Mouse (Mus musculus): Measurements from ENCODE around the gene Tomt. TPM values are rescaled to one million over a fixed set of nuclear protein-coding genes. Genes with fewer than 3 reads are reported as not detected.

The Tomt gene
- polyA plus RNA-seq, 1 experiment: not detected

DNA sequence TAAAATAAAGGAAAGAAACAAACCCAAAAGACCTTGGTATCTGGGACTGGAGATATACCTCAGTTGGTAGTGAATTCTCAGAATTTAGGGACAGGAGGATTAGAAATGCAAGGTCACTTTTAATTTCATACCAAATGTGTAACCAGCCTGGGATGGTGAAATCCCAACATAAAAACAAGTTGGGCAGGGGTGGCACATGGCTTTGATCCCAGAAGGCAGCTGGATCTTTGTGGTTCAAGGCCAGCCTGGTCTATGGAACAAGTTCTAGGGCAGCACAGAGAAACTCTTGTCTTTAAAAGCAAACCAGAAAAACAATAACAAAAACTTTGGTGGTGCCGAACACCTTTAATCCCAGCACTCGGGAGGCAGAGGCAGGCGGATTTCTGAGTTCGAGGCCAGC lies 38.7 kb downstream of the Tomt start:
- Histone ChIP-seq H3K4me3 (replicated peaks; ENCODE audit: extremely low read depth, low read depth, low read length) (no peak overlapping the region), H3K4me1 (ENCODE audit: control insufficient read depth, insufficient read depth, low read length) (no peaks in the 10 kb centered on the region)
- WGBS: 90% methylated on average over 4 of the region's 4 CpGs
- no peak for TF ChIP-seq POLR2A (IDR thresholded peaks at IDR 0.05; ENCODE audit: borderline replicate concordance, extremely low read depth, low read depth, low read length)
- DNase-seq: no peak

DNA sequence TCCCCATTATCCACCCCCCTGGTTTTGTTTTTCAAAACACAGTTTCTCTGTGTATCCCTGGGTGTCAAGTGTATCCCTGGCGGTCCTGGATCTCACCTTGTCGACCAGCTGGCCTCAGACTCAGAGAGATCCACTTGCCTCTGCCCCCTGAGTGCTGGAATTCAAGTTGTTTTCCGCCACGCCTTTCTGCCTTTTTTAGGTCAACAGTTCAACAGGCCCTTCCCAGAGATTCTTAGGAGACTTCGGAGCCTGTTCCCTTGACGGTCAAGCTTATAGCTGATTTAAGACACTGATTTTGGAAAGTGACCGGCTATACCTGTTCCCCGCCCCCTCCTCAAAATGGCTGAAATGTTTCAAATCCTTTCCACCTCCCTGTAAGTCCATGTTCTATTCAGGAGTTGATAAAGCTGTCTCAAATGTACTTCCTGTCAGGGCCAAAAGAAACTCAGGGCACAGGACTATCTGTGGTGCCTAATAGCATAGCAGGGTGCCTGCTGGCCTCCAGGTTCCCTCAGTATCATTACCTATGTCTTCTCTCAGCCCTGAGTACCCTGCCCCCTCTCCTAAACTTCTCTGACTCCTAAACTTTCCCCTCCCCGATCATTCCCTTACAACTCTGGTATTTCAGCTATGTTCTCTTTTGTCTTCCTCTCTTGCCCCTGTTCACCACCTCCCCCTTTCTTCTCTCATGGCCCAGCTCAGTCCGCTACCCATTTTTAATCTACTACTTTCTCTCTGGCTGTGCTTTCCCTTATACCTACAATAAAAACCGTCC lies 39.5 kb downstream of the Tomt start:
- DNase-seq: no peak

DNA sequence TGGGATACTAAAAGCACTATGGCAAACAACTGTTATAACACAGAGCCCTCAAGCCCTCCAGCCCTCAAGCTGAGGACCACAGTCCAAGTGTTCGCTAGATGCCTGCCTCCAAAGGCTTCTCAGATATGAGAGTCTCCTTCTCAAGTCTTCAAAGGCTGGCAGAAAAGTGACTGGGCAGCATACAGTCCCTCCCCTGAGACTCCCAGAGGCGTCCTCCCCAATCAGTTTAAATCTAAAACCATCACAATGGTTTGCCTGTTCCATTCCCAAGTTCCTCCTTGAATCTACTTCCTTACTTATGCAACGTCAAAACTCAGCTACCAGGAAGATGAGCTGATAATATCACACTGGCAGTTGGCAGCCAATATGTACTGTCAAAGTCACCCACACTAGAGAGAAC lies 42.7 kb downstream of the Tomt start, which contains the start of gene Anapc15:
Gene Anapc15, plus strand, starts transcription at position 301 of the 400 bp plus-strand sequence.
- no peak for DNase-seq
- 61% methylated on average over 3 of the region's 3 CpGs for WGBS
- no peak for TF ChIP-seq CTCF (IDR thresholded peaks at IDR 0.05; ENCODE audit: insufficient read depth, low read length)
- no peak for TF ChIP-seq POLR2A (IDR thresholded peaks at IDR 0.05; ENCODE audit: borderline replicate concordance, extremely low read depth, low read depth, low read length)
- no peak within 1 kb of the TSS for H3K4me3 ChIP-seq (replicated peaks; ENCODE audit: extremely low read depth, low read depth, low read length)
- H3K4me1 ChIP-seq (ENCODE audit: control insufficient read depth, insufficient read depth, low read length): no peaks in the 10 kb centered on the region

More for the DNA sequence above, 39.5 kb downstream of the Tomt start:
- 85% methylated on average over 11 of the region's 11 CpGs for WGBS
- TF ChIP-seq CTCF (IDR thresholded peaks at IDR 0.05; ENCODE audit: insufficient read depth, low read length): no peak
- no peak for TF ChIP-seq POLR2A (IDR thresholded peaks at IDR 0.05; ENCODE audit: borderline replicate concordance, extremely low read depth, low read depth, low read length)
- no peaks in the 10 kb centered on the region for H3K4me1 ChIP-seq (ENCODE audit: control insufficient read depth, insufficient read depth, low read length)
- no peak overlapping the region for H3K4me3 ChIP-seq (replicated peaks; ENCODE audit: extremely low read depth, low read depth, low read length)

DNA sequence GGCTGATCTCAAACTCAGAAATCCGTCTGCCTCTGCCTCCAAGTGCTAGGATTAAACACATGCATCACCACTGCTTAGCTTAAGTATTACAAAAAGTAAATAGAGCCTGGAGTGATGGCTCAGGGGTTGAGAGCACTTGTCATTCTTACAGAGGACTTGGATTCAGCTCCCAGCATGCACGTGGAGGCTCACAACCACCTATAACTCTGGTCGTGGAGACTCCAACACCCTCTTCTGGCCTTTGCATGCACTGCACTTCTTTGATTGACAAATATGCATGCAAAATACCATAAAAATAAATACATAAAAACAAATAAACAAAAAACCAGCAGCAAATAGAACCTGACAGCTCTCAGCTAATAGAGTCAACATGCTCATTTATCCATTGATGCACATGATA lies 43.9 kb downstream of the Tomt start:
- Histone ChIP-seq H3K4me1 (ENCODE audit: control insufficient read depth, insufficient read depth, low read length) (no peaks in the 10 kb centered on the region), H3K4me3 (replicated peaks; ENCODE audit: extremely low read depth, low read depth, low read length) (no peak overlapping the region)
- no peak for DNase-seq
- TF ChIP-seq CTCF (IDR thresholded peaks at IDR 0.05; ENCODE audit: insufficient read depth, low read length) (no peak), POLR2A (IDR thresholded peaks at IDR 0.05; ENCODE audit: borderline replicate concordance, extremely low read depth, low read depth, low read length) (no peak)
- WGBS: 70% methylated on average over 3 of the region's 3 CpGs

DNA sequence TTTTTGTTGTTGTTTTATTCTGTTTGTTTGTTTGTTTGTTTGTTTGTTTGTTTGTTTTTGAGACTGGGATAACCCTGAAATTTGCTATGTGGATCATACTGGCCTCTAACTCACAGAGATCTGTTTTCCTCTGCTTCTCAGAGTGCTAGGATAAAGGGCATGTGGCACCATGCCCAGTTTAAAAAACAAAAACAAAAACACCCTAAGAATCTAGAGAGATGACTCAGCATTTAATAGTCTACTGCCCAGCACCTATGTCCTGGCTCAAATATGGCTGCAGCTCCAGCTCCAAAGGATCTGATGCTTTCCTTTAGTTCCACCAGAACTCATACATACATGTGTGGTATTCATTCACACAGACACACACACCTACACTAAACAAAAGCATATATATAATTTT lies 45.2 kb downstream of the Tomt start:
- TF ChIP-seq CTCF (IDR thresholded peaks at IDR 0.05; ENCODE audit: insufficient read depth, low read length): no peak
- TF ChIP-seq POLR2A (IDR thresholded peaks at IDR 0.05; ENCODE audit: borderline replicate concordance, extremely low read depth, low read depth, low read length): no peak
- H3K4me3 ChIP-seq (replicated peaks; ENCODE audit: extremely low read depth, low read depth, low read length): no peak overlapping the region
- no peak for DNase-seq
- no peaks in the 10 kb centered on the region for H3K4me1 ChIP-seq (ENCODE audit: control insufficient read depth, insufficient read depth, low read length)

DNA sequence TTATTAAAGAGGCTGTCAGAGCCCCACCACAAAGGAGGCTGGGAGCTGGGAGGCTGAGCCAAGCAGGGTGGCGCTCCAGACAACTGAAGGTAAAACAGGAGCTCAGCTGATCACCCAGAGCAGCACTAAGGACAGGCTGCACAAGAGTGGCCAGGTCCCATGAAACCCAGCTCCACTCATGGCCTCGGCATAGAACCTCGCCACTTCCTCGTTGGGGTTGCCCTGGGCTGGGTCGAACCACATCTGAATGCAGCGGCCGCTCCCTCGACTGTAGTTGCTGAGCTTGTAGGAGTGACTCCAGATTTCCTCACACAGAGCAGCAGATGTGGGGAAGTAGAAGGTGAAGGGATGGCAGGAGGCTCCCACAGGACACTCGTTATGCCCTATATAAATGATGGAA lies 47.8 kb downstream of the Tomt start:
- H3K4me3 ChIP-seq (replicated peaks; ENCODE audit: extremely low read depth, low read depth, low read length): no peak overlapping the region
- 56% methylated on average over 9 of the region's 9 CpGs for WGBS
- DNase-seq: peak; percentile 18
- H3K4me1 ChIP-seq (ENCODE audit: control insufficient read depth, insufficient read depth, low read length): no peaks in the 10 kb centered on the region
- TF ChIP-seq POLR2A (IDR thresholded peaks at IDR 0.05; ENCODE audit: borderline replicate concordance, extremely low read depth, low read depth, low read length) (no peak), CTCF (IDR thresholded peaks at IDR 0.05; ENCODE audit: insufficient read depth, low read length) (no peak)

DNA sequence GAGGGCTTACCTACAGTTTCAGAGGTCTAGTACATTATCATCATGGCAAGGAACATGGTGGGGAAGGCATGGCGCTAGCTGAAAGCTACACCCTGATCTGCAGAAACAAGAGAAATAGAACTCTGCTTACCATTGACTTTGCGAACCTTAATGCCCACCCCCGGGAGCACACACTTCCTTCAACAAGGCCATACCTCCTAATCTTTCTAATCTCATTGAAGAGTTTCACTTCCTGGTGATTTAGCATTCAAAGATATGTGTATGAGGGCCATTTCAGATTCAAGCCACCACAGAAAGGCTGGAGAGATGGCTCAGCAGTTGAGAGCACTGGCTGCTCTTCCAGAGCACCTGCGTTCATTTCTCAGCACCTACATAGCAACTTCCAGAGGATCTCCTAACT lies 49.1 kb downstream of the Tomt start, which contains the start of gene Folr2:
Gene Folr2, minus strand, starts transcription at position 101 of the 400 bp plus-strand sequence.
- Histone ChIP-seq H3K4me3 (replicated peaks; ENCODE audit: extremely low read depth, low read depth, low read length) (no peak within 1 kb of the TSS), H3K4me1 (ENCODE audit: control insufficient read depth, insufficient read depth, low read length) (no peaks in the 10 kb centered on the region)
- DNase-seq: no peak
- 79% methylated on average over 4 of the region's 4 CpGs for WGBS
- no peak for TF ChIP-seq POLR2A (IDR thresholded peaks at IDR 0.05; ENCODE audit: borderline replicate concordance, extremely low read depth, low read depth, low read length)
- TF ChIP-seq CTCF (IDR thresholded peaks at IDR 0.05; ENCODE audit: insufficient read depth, low read length): no peak

DNA sequence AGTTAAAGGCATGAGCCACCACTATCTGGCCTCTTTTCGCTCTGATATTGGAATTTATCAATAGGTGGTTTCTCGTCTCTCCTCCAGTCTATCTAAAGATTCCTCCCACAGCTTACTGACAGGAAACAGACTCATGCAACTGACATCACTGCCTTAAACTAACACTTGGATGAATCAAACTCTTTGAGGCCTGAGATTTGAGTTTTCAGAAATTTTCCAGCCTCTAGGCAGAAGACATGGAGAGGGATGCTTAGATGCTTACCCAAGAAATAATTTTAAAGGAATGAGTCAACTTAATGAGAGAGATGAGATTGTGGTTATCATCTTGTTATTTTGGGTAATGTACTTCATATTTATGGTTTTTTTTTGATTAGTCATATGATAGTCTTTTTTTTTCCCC lies 52.3 kb downstream of the Tomt start:
- WGBS: 65% methylated on average over 2 of the region's 2 CpGs
- no peaks in the 10 kb centered on the region for H3K4me1 ChIP-seq (ENCODE audit: control insufficient read depth, insufficient read depth, low read length)
- no peak overlapping the region for H3K4me3 ChIP-seq (replicated peaks; ENCODE audit: extremely low read depth, low read depth, low read length)
- TF ChIP-seq POLR2A (IDR thresholded peaks at IDR 0.05; ENCODE audit: borderline replicate concordance, extremely low read depth, low read depth, low read length): no peak
- TF ChIP-seq CTCF (IDR thresholded peaks at IDR 0.05; ENCODE audit: insufficient read depth, low read length): no peak
- no peak for DNase-seq

DNA sequence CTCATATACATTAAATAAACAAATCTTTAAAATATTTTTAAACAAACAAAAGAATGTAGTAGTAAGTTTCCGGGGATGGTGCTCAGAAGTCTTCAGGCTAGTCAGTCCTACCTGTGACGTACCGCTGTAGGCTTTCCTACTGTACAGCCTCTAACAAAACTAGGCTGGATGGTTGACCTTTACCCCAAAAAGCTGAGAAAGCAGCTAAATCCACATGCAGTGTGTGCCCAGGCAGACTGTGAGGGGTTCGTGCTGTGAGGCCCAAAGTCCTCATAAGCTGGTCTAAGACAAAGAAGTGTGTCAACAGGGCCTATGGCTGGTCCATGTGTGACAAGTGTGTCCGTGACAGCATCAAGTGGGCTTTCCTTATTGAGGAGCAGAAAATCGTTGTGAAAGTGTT lies 53.3 kb downstream of the Tomt start:
- no peak overlapping the region for H3K4me3 ChIP-seq (replicated peaks; ENCODE audit: extremely low read depth, low read depth, low read length)
- 75% methylated on average over 6 of the region's 6 CpGs for WGBS
- no peak for TF ChIP-seq POLR2A (IDR thresholded peaks at IDR 0.05; ENCODE audit: borderline replicate concordance, extremely low read depth, low read depth, low read length)
- no peak for TF ChIP-seq CTCF (IDR thresholded peaks at IDR 0.05; ENCODE audit: insufficient read depth, low read length)
- H3K4me1 ChIP-seq (ENCODE audit: control insufficient read depth, insufficient read depth, low read length): no peaks in the 10 kb centered on the region
- DNase-seq: no peak

DNA sequence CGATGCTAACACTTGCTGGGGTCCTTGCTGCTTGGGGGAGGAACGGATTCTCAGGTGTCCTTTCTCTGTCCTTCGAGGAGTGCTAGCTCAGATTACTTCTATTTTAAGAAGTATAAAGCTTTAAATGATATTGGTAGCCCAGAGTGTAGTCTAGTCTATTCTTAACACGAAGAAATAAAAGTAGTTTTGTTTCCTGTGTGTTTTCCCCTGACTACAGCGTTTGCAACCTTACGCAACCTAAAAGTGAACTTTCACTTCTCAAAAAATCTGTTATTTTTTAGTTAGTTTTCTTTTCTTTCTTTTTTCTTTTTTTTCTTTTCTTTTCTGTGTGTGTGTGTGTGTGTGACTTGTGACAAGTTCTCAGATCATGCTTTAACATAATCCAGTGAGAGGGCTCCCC lies 54.5 kb downstream of the Tomt start:
- TF ChIP-seq POLR2A (IDR thresholded peaks at IDR 0.05; ENCODE audit: borderline replicate concordance, extremely low read depth, low read depth, low read length) (no peak), CTCF (IDR thresholded peaks at IDR 0.05; ENCODE audit: insufficient read depth, low read length) (no peak)
- no peaks in the 10 kb centered on the region for H3K4me1 ChIP-seq (ENCODE audit: control insufficient read depth, insufficient read depth, low read length)
- no peak overlapping the region for H3K4me3 ChIP-seq (replicated peaks; ENCODE audit: extremely low read depth, low read depth, low read length)
- no peak for DNase-seq
- WGBS: 66% methylated on average over 6 of the region's 6 CpGs

Other genes with a start within 250 kb of the Tomt start
- 11.9 and 15.5 TPM in 2 replicates for gene Clpb, start 242.7 kb downstream of the Tomt start, polyA plus RNA-seq (2012; rRNA removed)
- not detected in 2 replicates for gene Phox2a, start 88.0 kb downstream of the Tomt start, polyA plus RNA-seq (2012; rRNA removed)
- gene Inppl1, start 68.1 kb downstream of the Tomt start, polyA plus RNA-seq (2012; rRNA removed): 84.3 TPM in 2 replicates
- gene Folr2, start 49.2 kb downstream of the Tomt start, polyA plus RNA-seq (2012; rRNA removed): 11.8 and 12.6 TPM in 2 replicates
- 21.1 and 36.2 TPM in 2 replicates for gene Anapc15, start 42.6 kb downstream of the Tomt start, polyA plus RNA-seq (2012; rRNA removed)
- gene Folr1, start 35.6 kb downstream of the Tomt start, polyA plus RNA-seq (2012; rRNA removed): 0.67 and 1.2 TPM in 2 replicates
- gene Lamtor1, start 455 bp downstream of the Tomt start, polyA plus RNA-seq (2012; rRNA removed): 171 and 205 TPM in 2 replicates
- gene Lrrc51, start 27.5 kb upstream of the Tomt start, polyA plus RNA-seq (2012; rRNA removed): 28.9 and 36.5 TPM in 2 replicates
- gene Numa1, start 27.8 kb upstream of the Tomt start, polyA plus RNA-seq (2012; rRNA removed): 80.1 and 93.4 TPM in 2 replicates
- 11.4 and 12.0 TPM in 2 replicates for gene Il18bp, start 112.3 kb upstream of the Tomt start, polyA plus RNA-seq (2012; rRNA removed)
- gene Rnf121, start 159.1 kb upstream of the Tomt start, polyA plus RNA-seq (2012; rRNA removed): 20.5 and 31.9 TPM in 2 replicates
- gene Xndc1, start 159.2 kb upstream of the Tomt start, polyA plus RNA-seq (2012; rRNA removed): 14.8 and 18.9 TPM in 2 replicates
- 3.0 and 3.5 TPM in 2 replicates for gene Xntrpc, start 159.4 kb upstream of the Tomt start, polyA plus RNA-seq (2012; rRNA removed)
- gene Trpc2, start 176.8 kb upstream of the Tomt start, polyA plus RNA-seq (2012; rRNA removed): not detected in 2 replicates
- 7.3 and 15.7 TPM in 2 replicates for gene Art1, start 195.4 kb upstream of the Tomt start, polyA plus RNA-seq (2012; rRNA removed)
- 0.27 and 1.2 TPM in 2 replicates for gene Art5, start 203.1 kb upstream of the Tomt start, polyA plus RNA-seq (2012; rRNA removed)
- 1.6 and 1.9 TPM in 2 replicates for gene Chrna10, start 210.5 kb upstream of the Tomt start, polyA plus RNA-seq (2012; rRNA removed)